Mouse (Mus musculus): Measurements from ENCODE around the gene Gm10197.
A peak's percentile ranks its signal among the peaks of the same experiment; 100 is the strongest.

GRCm38 (mm10) chr19:53369469-53370043 is 2.0 kb downstream of the Gm10197 start:
- TF ChIP-seq CTCF (IDR thresholded peaks at IDR 0.05; ENCODE audit: low read depth): peak; percentile 90
- TF ChIP-seq EP300 (IDR thresholded peaks at IDR 0.05; ENCODE audit: low read depth): no peak
